Mouse (Mus musculus) bone marrow macrophage, adult 2 months (primary cell): ENCODE data around the gene Cyp2t4. TPM values are rescaled to one million over a fixed set of nuclear protein-coding genes. Genes with fewer than 3 reads are reported as not detected.

ENCODE experiments used
- H3K27ac ChIP-seq: 2 replicates; pipeline ENCODE4 v1.5.1; 2012; ENCODE audit warnings: low read depth, low read length; ENCODE audit not compliant: insufficient read depth
- H3K4me1 ChIP-seq: 2 replicates; pipeline ENCODE4 v1.6.1; 2012; ENCODE audit warnings: low read length; ENCODE audit not compliant: control insufficient read depth, insufficient read depth
- H3K4me3 ChIP-seq: 2 replicates; pipeline ENCODE4 v1.5.1; 2012; ENCODE audit warnings: mild to moderate bottlenecking, low read length, moderate library complexity; ENCODE audit not compliant: insufficient read depth
- CTCF ChIP-seq: IDR thresholded peaks from 2 replicates; pipeline ENCODE4 v1.5.1; 2012; ENCODE audit warnings: low read depth, mild to moderate bottlenecking, low read length, moderate library complexity
- POLR2A ChIP-seq: IDR thresholded peaks from 2 replicates; pipeline ENCODE4 v1.6.1; 2012; ENCODE audit warnings: mild to moderate bottlenecking, low read depth, low read length, borderline replicate concordance
- polyA plus RNA-seq: library from polyadenylated mRNA; stranded (reverse); fragments of >200 nt; gene quantifications from 2 replicates; pipeline ENCODE4 v1.2.4, GENCODE M21; 2012; ENCODE audit not compliant: missing spikeins, insufficient read depth, insufficient read length

The Cyp2t4 gene
- polyA plus RNA-seq, 1 experiment: not detected

DNA sequence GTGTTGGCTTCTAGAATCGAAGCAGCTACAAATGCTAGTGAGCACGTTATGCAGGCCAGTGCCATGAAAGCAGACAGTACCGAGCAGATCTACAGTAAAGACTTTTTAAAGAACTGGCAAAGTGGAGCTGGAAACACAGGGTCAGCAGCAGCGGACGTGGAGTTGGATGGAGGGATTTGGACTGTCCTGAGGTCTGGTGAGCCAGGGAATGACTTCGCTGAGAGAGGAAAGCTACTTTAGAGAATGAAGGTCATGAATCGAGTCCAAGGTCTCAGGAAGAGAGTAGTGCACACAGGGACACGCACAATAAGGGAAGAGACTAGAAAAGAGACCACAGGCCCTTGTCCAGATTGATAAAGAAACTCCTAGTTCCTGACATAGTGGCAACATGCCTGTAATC is 44.1 kb downstream of the Cyp2t4 start:
- peak overlapping the region; percentile 95 for H3K27ac ChIP-seq
- no peak for TF ChIP-seq POLR2A
- no peak for TF ChIP-seq CTCF
- H3K4me3 ChIP-seq: no peak overlapping the region
- peaks cover 49% of the 10 kb centered on the region for H3K4me1 ChIP-seq

- TF ChIP-seq POLR2A: no peak
- TF ChIP-seq CTCF: no peak
- Histone ChIP-seq H3K27ac (peak overlapping the region; percentile 95), H3K4me3 (no peak overlapping the region), H3K4me1 (peaks cover 49% of the 10 kb centered on the region)
These were observed 44.8 kb downstream of the Cyp2t4 start for GRCm38 (mm10) chr7:27198355-27198754.

- Histone ChIP-seq H3K4me3 (no peak overlapping the region), H3K4me1 (peaks cover 45% of the 10 kb centered on the region), H3K27ac (peak overlapping the region; percentile 95)
- no peak for TF ChIP-seq CTCF
- no peak for TF ChIP-seq POLR2A
These were observed 45.3 kb downstream of the Cyp2t4 start for GRCm38 (mm10) chr7:27198779-27199178.

DNA sequence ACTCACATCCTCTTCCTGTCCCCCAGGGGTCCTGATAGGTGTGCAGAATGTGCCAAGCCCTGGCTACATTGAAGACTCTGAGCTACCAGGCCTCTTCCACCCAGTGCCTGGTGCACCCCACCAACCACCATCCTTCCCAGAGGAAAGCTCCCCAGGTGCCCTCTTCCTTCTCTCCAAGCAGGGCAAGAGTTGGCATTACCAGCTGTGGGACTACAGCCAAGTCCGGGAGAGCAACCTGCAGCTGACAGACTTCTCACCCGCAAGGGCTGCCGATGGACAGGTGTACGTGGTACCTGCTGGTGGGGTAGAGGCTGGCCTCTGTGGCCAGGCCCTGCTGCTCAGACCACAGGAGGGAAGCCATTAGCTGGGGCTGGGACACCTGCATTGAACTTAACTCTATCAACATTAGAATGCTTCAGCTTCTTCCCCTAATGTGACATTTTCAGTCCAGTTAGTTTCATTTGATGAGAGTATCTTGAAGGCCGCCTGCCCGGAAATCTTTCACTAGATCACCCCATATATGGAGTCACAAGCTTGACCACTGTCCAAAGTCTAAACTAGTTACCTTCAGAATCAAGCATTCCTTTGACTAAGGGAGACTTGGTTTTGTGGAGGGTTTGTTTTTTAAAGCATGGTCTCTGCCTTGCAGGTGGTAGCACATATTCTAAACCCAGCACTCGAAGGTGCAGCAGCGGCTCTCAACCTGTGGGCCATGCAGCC is 50.4 kb downstream of the Cyp2t4 start:
- Histone ChIP-seq H3K4me3 (no peak overlapping the region), H3K27ac (no peak overlapping the region), H3K4me1 (peaks cover 21% of the 10 kb centered on the region)
- TF ChIP-seq POLR2A (no peak), CTCF (no peak)

Other genes with a start within 250 kb of the Cyp2t4 start
- gene Cyp2a22, start 214.3 kb upstream of the Cyp2t4 start, polyA plus RNA-seq: 0.23 TPM in 1 of 2 replicates, not detected in the other
- gene Cyp2a12, start 124.6 kb upstream of the Cyp2t4 start, polyA plus RNA-seq: not detected in 2 replicates
- gene Cyp2f2, start 33.8 kb upstream of the Cyp2t4 start, polyA plus RNA-seq: not detected in 2 replicates
- gene Egln2, start 13.1 kb downstream of the Cyp2t4 start, polyA plus RNA-seq: 30.8 and 31.9 TPM in 2 replicates
- 65.0 and 66.6 TPM in 2 replicates for gene Rab4b, start 25.2 kb downstream of the Cyp2t4 start, polyA plus RNA-seq
- gene Gm21983, start 27.4 kb downstream of the Cyp2t4 start, polyA plus RNA-seq: not detected in 2 replicates
- gene Mia, start 27.4 kb downstream of the Cyp2t4 start, polyA plus RNA-seq: not detected in 2 replicates
- gene BC024978, start 42.1 kb downstream of the Cyp2t4 start, polyA plus RNA-seq: 4.0 and 5.0 TPM in 2 replicates
- gene Snrpa, start 42.6 kb downstream of the Cyp2t4 start, polyA plus RNA-seq: 52.0 and 63.3 TPM in 2 replicates
- gene Itpkc, start 74.9 kb downstream of the Cyp2t4 start, polyA plus RNA-seq: 6.1 and 7.1 TPM in 2 replicates
- 21.7 and 22.6 TPM in 2 replicates for gene Coq8b, start 79.3 kb downstream of the Cyp2t4 start, polyA plus RNA-seq
- gene Numbl, start 104.7 kb downstream of the Cyp2t4 start, polyA plus RNA-seq: 6.2 and 7.6 TPM in 2 replicates
- 0.84 TPM in 1 of 2 replicates, not detected in the other for gene Ltbp4, start 184.0 kb downstream of the Cyp2t4 start, polyA plus RNA-seq
- 51.0 and 60.8 TPM in 2 replicates for gene Shkbp1, start 202.3 kb downstream of the Cyp2t4 start, polyA plus RNA-seq
- gene Gm20479, start 203.7 kb downstream of the Cyp2t4 start, polyA plus RNA-seq: 10.4 TPM in 1 of 2 replicates, not detected in the other